Mouse (Mus musculus): ENCODE measurements around the gene Prss41.

- TF ChIP-seq CTCF (conservative IDR thresholded peaks at IDR 0.05; ENCODE audit: low read length) = peak; percentile 71
- no peak for TF ChIP-seq POU5F1 (IDR thresholded peaks at IDR 0.05; ENCODE audit: borderline replicate concordance, low read length)
These were observed 14.8 kb downstream of the Prss41 start, which contains the start of gene Elob for GRCm38 (mm10) chr17:23829064-23829619.
